Mouse (Mus musculus) cortical plate, adult 2 months (tissue): ENCODE measurements around the gene Itgb3.

Experiments
- CTCF ChIP-seq: fragments of 200-500 bp; IDR thresholded peaks from 2 replicates; pipeline ENCODE4 v1.5.1; 2011; ENCODE audit warnings: mild to moderate bottlenecking, control low read depth, low read length; ENCODE audit not compliant: insufficient read depth; ENCODE audit errors: extremely low read depth
- POLR2A ChIP-seq: fragments of 200-500 bp; IDR thresholded peaks from 2 replicates; pipeline ENCODE4 v1.6.1; 2011; ENCODE audit warnings: mild to moderate bottlenecking, low read length, control low read depth; ENCODE audit not compliant: insufficient read depth; ENCODE audit errors: extremely low read depth

DNA sequence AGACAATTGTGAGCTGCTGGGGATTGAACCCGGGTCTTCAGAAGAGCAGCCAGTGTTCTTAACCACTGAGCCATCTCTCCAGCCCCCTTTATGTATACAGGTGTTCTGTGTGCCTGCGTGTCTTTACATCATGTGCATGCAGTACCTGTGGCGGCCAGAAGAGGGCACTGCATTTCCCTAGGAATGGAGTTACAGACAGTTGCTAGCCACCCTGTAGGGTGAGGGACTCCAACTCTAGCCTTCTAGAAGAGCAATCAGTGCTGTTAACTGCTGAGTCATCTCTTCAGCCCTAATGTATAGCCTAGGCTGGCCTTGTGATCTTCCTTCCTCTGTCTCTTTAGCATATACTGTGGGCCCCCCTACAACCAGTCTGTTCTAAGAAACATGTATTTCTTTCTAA lies 40.8 kb downstream of the Itgb3 start:
- TF ChIP-seq CTCF (peak; percentile 33; the same call in 1 of the 2 replicates), POLR2A (no peak)
